Mouse (Mus musculus): Measurements from ENCODE around the gene Ppara. TPM values are rescaled to one million over a fixed set of nuclear protein-coding genes. Genes with fewer than 3 reads are reported as not detected.

Gene Ppara
- polyA plus RNA-seq, 1 experiment from 2014 or later = 14.3 TPM

GRCm38 (mm10) chr15:85699452-85699851 lies 35.3 kb upstream of the Ppara start:
- TF ChIP-seq CTCF (IDR thresholded peaks at IDR 0.05; ENCODE audit: low read depth) = no peak
- ATAC-seq = no peak
- no peak overlapping the region for H3K9ac ChIP-seq (ENCODE audit: low read depth, low read length)
- no peaks in the 10 kb centered on the region for H3K9me3 ChIP-seq (ENCODE audit: control insufficient read depth)
- no peak overlapping the region for H3K4me3 ChIP-seq (ENCODE audit: low read depth, low read length)
- H3K4me1 ChIP-seq (replicated peaks; ENCODE audit: control insufficient read depth, insufficient read depth, low read length) = no peaks in the 10 kb centered on the region
- no peaks in the 10 kb centered on the region for H3K27me3 ChIP-seq (replicated peaks; ENCODE audit: control insufficient read depth, insufficient read depth, low read length)
- peak overlapping the region; percentile 21; the same call in 1 of the 2 replicates for H3K27ac ChIP-seq (ENCODE audit: low read depth, low read length)
- WGBS = 90% methylated on average over 5 of the region's 5 CpGs
- no peak overlapping the region for H3K4me2 ChIP-seq (replicated peaks; ENCODE audit: low read depth)
- H3K36me3 ChIP-seq (ENCODE audit: control insufficient read depth, insufficient read depth) = peaks cover 72% of the 10 kb centered on the region

GRCm38 (mm10) chr15:85699862-85700501 lies 34.8 kb upstream of the Ppara start:
- Histone ChIP-seq H3K9ac (ENCODE audit: low read depth, low read length) (0 out of 2 replicates have a peak overlapping the region, but pooled peaks have one; percentile 0), H3K4me3 (ENCODE audit: low read depth, low read length) (no peak overlapping the region), H3K27me3 (replicated peaks; ENCODE audit: control insufficient read depth, insufficient read depth, low read length) (no peaks in the 10 kb centered on the region), H3K4me1 (replicated peaks; ENCODE audit: control insufficient read depth, insufficient read depth, low read length) (no peaks in the 10 kb centered on the region), H3K4me2 (replicated peaks; ENCODE audit: low read depth) (no peak overlapping the region), H3K27ac (ENCODE audit: low read depth, low read length) (no peak overlapping the region), H3K36me3 (ENCODE audit: control insufficient read depth, insufficient read depth) (peaks cover 72% of the 10 kb centered on the region), H3K9me3 (ENCODE audit: control insufficient read depth) (no peaks in the 10 kb centered on the region)
- no peak for TF ChIP-seq CTCF (IDR thresholded peaks at IDR 0.05; ENCODE audit: low read depth)
- WGBS = 89% methylated on average over 13 of the region's 13 CpGs
- no peak for ATAC-seq

- Histone ChIP-seq H3K9me3 (ENCODE audit: control insufficient read depth) (no peaks in the 10 kb centered on the region), H3K27ac (ENCODE audit: low read depth, low read length) (no peak overlapping the region), H3K27me3 (replicated peaks; ENCODE audit: control insufficient read depth, insufficient read depth, low read length) (no peaks in the 10 kb centered on the region), H3K9ac (ENCODE audit: low read depth, low read length) (no peak overlapping the region), H3K4me1 (replicated peaks; ENCODE audit: control insufficient read depth, insufficient read depth, low read length) (no peaks in the 10 kb centered on the region), H3K4me2 (replicated peaks; ENCODE audit: low read depth) (no peak overlapping the region), H3K4me3 (ENCODE audit: low read depth, low read length) (no peak overlapping the region), H3K36me3 (ENCODE audit: control insufficient read depth, insufficient read depth) (peaks cover 69% of the 10 kb centered on the region)
- 86% methylated on average over 9 of the region's 9 CpGs for WGBS
- no peak for TF ChIP-seq CTCF (IDR thresholded peaks at IDR 0.05; ENCODE audit: low read depth)
- no peak for ATAC-seq
Observed at GRCm38 (mm10) chr15:85700716-85701115, 34.1 kb upstream of the Ppara start.

- no peak for ATAC-seq
- WGBS = 79% methylated on average over 10 of the region's 10 CpGs
- no peaks in the 10 kb centered on the region for H3K27me3 ChIP-seq (replicated peaks; ENCODE audit: control insufficient read depth, insufficient read depth, low read length)
- peaks cover 63% of the 10 kb centered on the region for H3K36me3 ChIP-seq (ENCODE audit: control insufficient read depth, insufficient read depth)
- H3K9ac ChIP-seq (ENCODE audit: low read depth, low read length) = no peak overlapping the region
- H3K4me2 ChIP-seq (replicated peaks; ENCODE audit: low read depth) = no peak overlapping the region
- H3K4me3 ChIP-seq (ENCODE audit: low read depth, low read length) = no peak overlapping the region
- H3K4me1 ChIP-seq (replicated peaks; ENCODE audit: control insufficient read depth, insufficient read depth, low read length) = no peaks in the 10 kb centered on the region
- no peaks in the 10 kb centered on the region for H3K9me3 ChIP-seq (ENCODE audit: control insufficient read depth)
- no peak for TF ChIP-seq CTCF (IDR thresholded peaks at IDR 0.05; ENCODE audit: low read depth)
- H3K27ac ChIP-seq (ENCODE audit: low read depth, low read length) = no peak overlapping the region
Observed at GRCm38 (mm10) chr15:85701128-85701930, 33.5 kb upstream of the Ppara start.

GRCm38 (mm10) chr15:85702411-85702951 lies 32.3 kb upstream of the Ppara start:
- H3K9me3 ChIP-seq (ENCODE audit: control insufficient read depth) = no peaks in the 10 kb centered on the region
- no peak overlapping the region for H3K9ac ChIP-seq (ENCODE audit: low read depth, low read length)
- H3K27me3 ChIP-seq (replicated peaks; ENCODE audit: control insufficient read depth, insufficient read depth, low read length) = no peaks in the 10 kb centered on the region
- H3K4me3 ChIP-seq (ENCODE audit: low read depth, low read length) = no peak overlapping the region
- H3K36me3 ChIP-seq (ENCODE audit: control insufficient read depth, insufficient read depth) = peaks cover 69% of the 10 kb centered on the region
- TF ChIP-seq CTCF (IDR thresholded peaks at IDR 0.05; ENCODE audit: low read depth) = no peak
- H3K4me1 ChIP-seq (replicated peaks; ENCODE audit: control insufficient read depth, insufficient read depth, low read length) = no peaks in the 10 kb centered on the region
- ATAC-seq = peak; percentile 54
- WGBS = 76% methylated on average over 13 of the region's 13 CpGs
- no peak overlapping the region for H3K4me2 ChIP-seq (replicated peaks; ENCODE audit: low read depth)
- no peak overlapping the region for H3K27ac ChIP-seq (ENCODE audit: low read depth, low read length)

- peaks cover 67% of the 10 kb centered on the region for H3K36me3 ChIP-seq (ENCODE audit: control insufficient read depth, insufficient read depth)
- H3K4me1 ChIP-seq (replicated peaks; ENCODE audit: control insufficient read depth, insufficient read depth, low read length) = no peaks in the 10 kb centered on the region
- H3K9ac ChIP-seq (ENCODE audit: low read depth, low read length) = no peak overlapping the region
- TF ChIP-seq CTCF (IDR thresholded peaks at IDR 0.05; ENCODE audit: low read depth) = no peak
- no peak overlapping the region for H3K4me2 ChIP-seq (replicated peaks; ENCODE audit: low read depth)
- no peak overlapping the region for H3K27ac ChIP-seq (ENCODE audit: low read depth, low read length)
- H3K27me3 ChIP-seq (replicated peaks; ENCODE audit: control insufficient read depth, insufficient read depth, low read length) = no peaks in the 10 kb centered on the region
- H3K4me3 ChIP-seq (ENCODE audit: low read depth, low read length) = no peak overlapping the region
- ATAC-seq = no peak
- WGBS = 76% methylated on average over 10 of the region's 11 CpGs
- no peaks in the 10 kb centered on the region for H3K9me3 ChIP-seq (ENCODE audit: control insufficient read depth)
Observed at GRCm38 (mm10) chr15:85703194-85703641, 31.6 kb upstream of the Ppara start.
